Mouse (Mus musculus) adrenal gland, adult 18-20 months (tissue): Measurements from ENCODE around the gene 4930568D16Rik. TPM values are rescaled to one million over a fixed set of nuclear protein-coding genes. Genes with fewer than 3 reads are reported as not detected.

ENCODE experiments used
- DNase-seq, 2 experiments: peaks; one replicate each; pipeline ENCODE4 v3.0.0; 2021 to 2022; ENCODE audit warnings: low spot score in 2 of 2
- long read RNA-seq, 2 experiments: library from polyadenylated mRNA; stranded (forward); transcript quantifications; one replicate each; pipeline ENCODE4 v2.0.0; 2021
- total RNA-seq, 2 experiments: library from RNA; stranded (reverse); gene quantifications; 1 replicate in 1 of 2; 2 replicates in 1 of 2; pipeline ENCODE4 v1.2.3; 2021

The 4930568D16Rik gene
- total RNA-seq: not detected
- long read RNA-seq, experiment 1: 0 reads
- long read RNA-seq, experiment 2: 0 reads

GRCm38 (mm10) chr2:35367629-35368028 is at the start of gene 4930568D16Rik:
4930568D16Rik (minus strand) TSS chr2:35367729.
- DNase-seq: no peak

GRCm38 (mm10) chr2:35417231-35417630 is 49.7 kb upstream of the 4930568D16Rik start:
- DNase-seq: no peak

- DNase-seq: no peak
Measured at GRCm38 (mm10) chr2:35416473-35416872, 48.9 kb upstream of the 4930568D16Rik start.

GRCm38 (mm10) chr2:35412810-35413209 is 45.3 kb upstream of the 4930568D16Rik start:
- DNase-seq: no peak

- DNase-seq: no peak
Measured at GRCm38 (mm10) chr2:35412246-35412645, 44.7 kb upstream of the 4930568D16Rik start.

- no peak for DNase-seq
Measured at GRCm38 (mm10) chr2:35411640-35412190, 44.2 kb upstream of the 4930568D16Rik start.

GRCm38 (mm10) chr2:35409466-35409865 is 41.9 kb upstream of the 4930568D16Rik start:
- no peak for DNase-seq

- no peak for DNase-seq
Measured at GRCm38 (mm10) chr2:35408409-35409110, 41.0 kb upstream of the 4930568D16Rik start.

GRCm38 (mm10) chr2:35407878-35408277 is 40.3 kb upstream of the 4930568D16Rik start:
- no peak for DNase-seq

- no peak for DNase-seq
Measured at GRCm38 (mm10) chr2:35407266-35407665, 39.7 kb upstream of the 4930568D16Rik start.

GRCm38 (mm10) chr2:35406611-35407010 is 39.1 kb upstream of the 4930568D16Rik start:
- peak in 1 of 2 experiments; percentile 5 for DNase-seq

GRCm38 (mm10) chr2:35402391-35402790 is 34.9 kb upstream of the 4930568D16Rik start:
- DNase-seq: peak in 1 of 2 experiments; percentile 14

GRCm38 (mm10) chr2:35400739-35401138 is 33.2 kb upstream of the 4930568D16Rik start:
- no peak for DNase-seq

- DNase-seq: no peak
Measured at GRCm38 (mm10) chr2:35398184-35398828, 30.8 kb upstream of the 4930568D16Rik start.

- DNase-seq: peak; percentile 61 to 65
Measured at GRCm38 (mm10) chr2:35397590-35398173, 30.2 kb upstream of the 4930568D16Rik start.

- DNase-seq: no peak
Measured at GRCm38 (mm10) chr2:35397096-35397495, 29.6 kb upstream of the 4930568D16Rik start, which contains the start of gene 4930402F06Rik. 4930402F06Rik (minus strand) TSS chr2:35397175.

- DNase-seq: no peak
Measured at GRCm38 (mm10) chr2:35385441-35385871, 17.9 kb upstream of the 4930568D16Rik start.

GRCm38 (mm10) chr2:35379306-35379705 is 11.8 kb upstream of the 4930568D16Rik start:
- DNase-seq: no peak

GRCm38 (mm10) chr2:35377600-35377999 is 10.1 kb upstream of the 4930568D16Rik start:
- no peak for DNase-seq

GRCm38 (mm10) chr2:35373003-35373402 is 5.5 kb upstream of the 4930568D16Rik start:
- DNase-seq: no peak

GRCm38 (mm10) chr2:35370686-35371085 is 3.2 kb upstream of the 4930568D16Rik start:
- no peak for DNase-seq

- no peak for DNase-seq
Measured at GRCm38 (mm10) chr2:35349184-35349583, 18.3 kb downstream of the 4930568D16Rik start.
